Mouse (Mus musculus) heart, embryonic 11.5 days (tissue): Measurements from ENCODE around the gene Syk. TPM values are rescaled to one million over a fixed set of nuclear protein-coding genes. Genes with fewer than 3 reads are reported as not detected.

Source experiments
- ATAC-seq: fragments of 200-750 bp; cut with Nextera tagmentation; replicated peaks from 2 replicates; pipeline ENCODE4 v1.8.0; 2017; ENCODE audit warnings: moderate library complexity; ENCODE audit not compliant: insufficient number of reproducible peaks, low FRiP score, low TSS enrichment
- H3K27ac ChIP-seq: fragments of 300-500 bp; sonication (generic); 2 replicates; pipeline ENCODE4 v1.5.1; 2014; ENCODE audit warnings: mild to moderate bottlenecking, low read depth, low read length
- H3K27me3 ChIP-seq: fragments of 300-500 bp; sonication (generic); 2 replicates; pipeline ENCODE4 v1.6.1; 2014; ENCODE audit warnings: mild to moderate bottlenecking, low read length, mixed read lengths; ENCODE audit not compliant: control insufficient read depth, insufficient read depth
- H3K36me3 ChIP-seq: fragments of 300-500 bp; sonication (generic); 2 replicates; pipeline ENCODE4 v1.6.1; 2014; ENCODE audit warnings: mild to moderate bottlenecking, low read length, moderate library complexity, mixed read lengths; ENCODE audit not compliant: control insufficient read depth, insufficient read depth
- H3K4me1 ChIP-seq: fragments of 300-500 bp; sonication (generic); 2 replicates; pipeline ENCODE4 v1.6.1; 2014; ENCODE audit warnings: low read length; ENCODE audit not compliant: control insufficient read depth, insufficient read depth
- H3K4me2 ChIP-seq: fragments of 300-500 bp; sonication (generic); 2 replicates; pipeline ENCODE4 v1.6.1; 2014; ENCODE audit warnings: mild to moderate bottlenecking, moderate library complexity
- H3K4me3 ChIP-seq: fragments of 300-500 bp; sonication (generic); 2 replicates; pipeline ENCODE4 v1.5.1; 2014; ENCODE audit warnings: low read depth, low read length
- H3K9ac ChIP-seq: fragments of 300-500 bp; sonication (generic); 2 replicates; pipeline ENCODE4 v1.6.1; 2014; ENCODE audit warnings: mild to moderate bottlenecking, low read depth, low read length, moderate library complexity
- H3K9me3 ChIP-seq: fragments of 300-500 bp; sonication (generic); replicated peaks from 2 replicates; pipeline ENCODE4 v1.6.1; 2016; ENCODE audit warnings: low read length; ENCODE audit not compliant: control insufficient read depth
- WGBS: fragments of 180-500 bp; shearing (Covaris S2); extraction: QIAGEN DNeasy Blood & Tissue Kit; methylation state at CpG from one replicate; pipeline ENCODE4 v1.1.7; 2014; ENCODE audit not compliant: insufficient replicate concordance; 5-methylcytosine and 5-hydroxymethylcytosine counted together
- polyA plus RNA-seq: library from polyadenylated mRNA; unstranded; fragments of >200 nt; fragmentation: Nextera tagmentation; extraction: Ambion mirVana; gene quantifications from 2 replicates; pipeline ENCODE4 v1.2.1, GENCODE M21; 2014

The Syk gene
- 6.4 and 8.3 TPM in 2 replicates for polyA plus RNA-seq

DNA sequence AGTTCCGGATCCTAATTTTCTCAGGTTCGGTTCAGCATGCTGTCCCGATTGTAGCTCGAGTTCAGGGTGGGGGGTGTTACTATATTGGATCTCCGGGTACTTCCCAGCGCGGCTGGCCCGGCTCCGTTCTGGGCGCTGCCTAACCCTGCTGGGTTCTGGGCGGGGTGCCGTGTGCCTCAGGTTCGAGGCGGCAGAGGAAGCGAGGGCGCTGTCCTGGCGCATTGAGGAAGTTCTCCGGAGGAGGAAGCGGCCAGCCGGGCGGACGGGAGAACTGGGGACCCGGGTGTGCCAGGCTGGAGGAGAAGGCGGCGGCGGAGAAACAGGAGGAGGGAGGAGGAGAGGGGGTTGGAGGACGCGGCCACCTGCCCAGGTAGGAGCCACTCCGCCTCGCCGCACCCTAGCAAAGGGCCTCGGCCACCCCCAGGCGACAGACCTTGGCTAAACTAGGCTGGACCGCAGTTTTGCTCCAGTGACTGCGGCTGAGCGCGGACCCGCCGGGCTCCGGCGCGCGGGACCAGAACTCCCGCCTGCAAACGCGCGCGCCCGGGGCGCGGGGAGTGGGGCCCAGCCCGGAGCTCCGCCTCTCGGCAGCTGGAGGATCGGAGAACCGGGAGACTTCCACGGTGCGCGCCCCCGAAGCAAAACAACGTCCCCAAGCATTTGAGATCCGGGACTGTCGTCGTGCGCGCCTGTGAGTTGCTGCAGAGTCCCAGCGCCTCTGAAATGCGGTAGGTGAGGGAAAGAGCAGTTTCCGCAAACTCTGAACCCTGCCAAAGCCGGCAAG lies at the start of gene Syk:
Syk (plus strand) TSS at position 296 of the 784 bp plus-strand sequence.
- under 1% methylated on average over 69 of the region's 70 CpGs for WGBS
- Histone ChIP-seq H3K9me3 (no peaks in the 10 kb centered on the region), H3K27ac (peak within 1 kb of the TSS; percentile 57; the same call in 1 of the 2 replicates), H3K4me2 (peak within 1 kb of the TSS; percentile 81), H3K4me3 (peak within 1 kb of the TSS; percentile 69), H3K4me1 (0 out of 2 replicates have a peak, but pooled peaks cover 4% of the 10 kb centered on the region), H3K36me3 (no peaks in the 10 kb centered on the region), H3K9ac (peak within 1 kb of the TSS; percentile 79), H3K27me3 (no peaks in the 10 kb centered on the region)
- peak; percentile 53 for ATAC-seq

GRCm38 (mm10) chr13:52533644-52534043 lies 49.3 kb upstream of the Syk start:
- no peak for ATAC-seq
- 80% methylated on average over 5 of the region's 5 CpGs for WGBS
- H3K4me3 ChIP-seq, result no peak overlapping the region
- peaks cover 9% of the 10 kb centered on the region for H3K27me3 ChIP-seq
- no peak overlapping the region for H3K27ac ChIP-seq
- H3K4me1 ChIP-seq, result peaks cover 4% of the 10 kb centered on the region; the same call in 1 of the 2 replicates
- no peaks in the 10 kb centered on the region; the same call in 1 of the 2 replicates for H3K9me3 ChIP-seq
- no peaks in the 10 kb centered on the region for H3K36me3 ChIP-seq
- H3K4me2 ChIP-seq, result no peak overlapping the region
- H3K9ac ChIP-seq, result no peak overlapping the region

- Histone ChIP-seq H3K9ac (no peak overlapping the region), H3K4me1 (peaks cover 4% of the 10 kb centered on the region; the same call in 1 of the 2 replicates), H3K27ac (no peak overlapping the region), H3K9me3 (no peaks in the 10 kb centered on the region; the same call in 1 of the 2 replicates), H3K27me3 (no peaks in the 10 kb centered on the region; the same call in 1 of the 2 replicates), H3K4me2 (no peak overlapping the region), H3K36me3 (no peaks in the 10 kb centered on the region), H3K4me3 (no peak overlapping the region)
- 5% methylated on average over 4 of the region's 4 CpGs for WGBS
- ATAC-seq, result no peak
These were observed 47.4 kb upstream of the Syk start for GRCm38 (mm10) chr13:52535542-52535941.

DNA sequence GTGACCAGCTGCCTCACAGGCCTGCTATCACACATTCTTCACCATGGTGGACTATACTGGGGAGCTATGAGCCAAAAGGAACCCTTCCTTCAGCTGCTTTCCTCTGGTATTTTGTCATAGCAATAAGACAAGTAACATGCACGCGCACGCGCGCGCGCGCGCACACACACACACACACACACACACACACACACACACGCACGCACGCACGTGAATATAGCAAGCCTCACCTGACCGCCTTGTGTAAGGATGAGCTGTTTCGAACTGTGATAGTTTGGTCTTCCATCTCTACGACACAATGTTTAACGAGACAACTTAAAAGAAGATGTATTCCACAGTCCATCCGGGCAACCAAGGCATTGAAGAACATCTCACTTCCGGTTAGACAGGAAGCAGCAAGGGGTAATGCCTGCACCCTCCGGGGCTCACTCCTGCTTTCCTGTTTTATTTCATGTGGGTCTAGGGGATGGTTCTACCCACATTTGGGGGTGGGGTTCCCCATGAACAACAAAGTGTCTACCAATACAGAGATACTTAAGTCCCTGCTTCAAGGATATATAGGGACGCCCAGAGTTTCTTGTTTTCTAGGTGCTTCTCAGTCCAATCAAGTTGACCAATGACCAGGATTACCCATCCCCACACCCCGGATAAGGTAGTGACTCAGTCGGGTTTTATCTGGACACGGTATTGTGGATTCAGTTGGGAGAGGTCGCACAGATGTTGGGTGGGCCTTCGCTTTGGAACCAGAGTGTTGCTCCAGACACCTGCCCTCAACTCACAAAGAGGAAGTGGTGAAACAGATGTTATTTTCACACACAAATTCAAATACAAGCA lies 45.0 kb upstream of the Syk start:
- no peaks in the 10 kb centered on the region; the same call in 1 of the 2 replicates for H3K27me3 ChIP-seq
- H3K9me3 ChIP-seq, result no peaks in the 10 kb centered on the region
- no peak overlapping the region for H3K4me2 ChIP-seq
- peaks cover 4% of the 10 kb centered on the region; the same call in 1 of the 2 replicates for H3K4me1 ChIP-seq
- WGBS, result 91% methylated on average over 26 of the region's 26 CpGs
- no peak for ATAC-seq
- no peak overlapping the region for H3K4me3 ChIP-seq
- no peak overlapping the region for H3K9ac ChIP-seq
- no peak overlapping the region for H3K27ac ChIP-seq
- H3K36me3 ChIP-seq, result no peaks in the 10 kb centered on the region

DNA sequence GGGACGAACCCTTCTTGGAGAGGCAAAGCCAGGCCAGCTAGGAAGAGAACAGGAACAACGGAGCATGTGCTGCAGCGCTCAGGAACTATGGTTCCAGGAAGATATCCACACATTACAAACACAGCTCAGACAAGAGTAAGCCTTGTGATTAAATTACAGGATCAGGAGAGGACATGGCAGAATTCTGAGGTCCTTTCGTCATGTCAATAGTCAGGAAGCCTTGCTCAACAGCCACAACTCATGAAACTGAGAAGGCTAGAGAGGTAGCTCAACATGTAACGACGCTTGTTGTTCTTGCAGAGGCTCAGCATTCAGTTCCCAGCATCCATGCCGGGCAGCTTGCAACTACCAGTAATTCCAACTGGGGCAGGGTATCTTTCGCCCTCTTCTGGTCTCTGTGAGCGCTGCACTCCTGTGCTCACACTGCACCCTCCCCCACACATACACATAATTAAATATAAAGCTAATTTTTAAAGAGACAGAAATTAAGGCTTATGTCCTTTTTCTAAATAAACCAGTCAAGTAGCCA lies 44.3 kb upstream of the Syk start:
- H3K4me1 ChIP-seq, result peaks cover 4% of the 10 kb centered on the region; the same call in 1 of the 2 replicates
- H3K36me3 ChIP-seq, result no peaks in the 10 kb centered on the region
- H3K4me3 ChIP-seq, result no peak overlapping the region
- no peaks in the 10 kb centered on the region; the same call in 1 of the 2 replicates for H3K27me3 ChIP-seq
- 85% methylated on average over 9 of the region's 9 CpGs for WGBS
- H3K9ac ChIP-seq, result no peak overlapping the region
- H3K4me2 ChIP-seq, result no peak overlapping the region
- ATAC-seq, result no peak
- H3K9me3 ChIP-seq, result no peaks in the 10 kb centered on the region
- no peak overlapping the region for H3K27ac ChIP-seq

DNA sequence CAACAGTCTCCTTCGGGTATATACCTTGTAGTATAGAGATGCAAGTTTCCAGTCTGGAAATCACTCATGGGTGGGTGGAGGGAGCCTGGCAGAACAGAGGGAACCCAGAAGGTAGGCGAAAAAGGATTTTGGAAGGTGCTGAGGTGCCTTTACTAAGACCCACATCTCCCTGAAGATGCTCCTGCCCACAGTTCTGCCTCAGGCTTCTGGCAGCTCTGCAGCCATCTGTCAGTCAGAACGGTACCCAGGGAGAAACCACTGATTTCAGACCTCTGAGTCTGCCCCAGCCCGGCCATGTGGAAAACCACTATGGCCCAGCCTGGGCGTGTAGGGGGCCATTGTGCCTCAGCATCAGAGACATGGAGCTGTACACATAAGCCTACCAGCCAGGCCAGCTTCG lies 43.5 kb upstream of the Syk start:
- no peak for ATAC-seq
- Histone ChIP-seq H3K36me3 (no peaks in the 10 kb centered on the region), H3K27me3 (no peaks in the 10 kb centered on the region; the same call in 1 of the 2 replicates), H3K9ac (no peak overlapping the region), H3K9me3 (no peaks in the 10 kb centered on the region), H3K27ac (no peak overlapping the region), H3K4me1 (peaks cover 4% of the 10 kb centered on the region; the same call in 1 of the 2 replicates), H3K4me3 (no peak overlapping the region), H3K4me2 (no peak overlapping the region)
- WGBS, result 76% methylated on average over 6 of the region's 6 CpGs

DNA sequence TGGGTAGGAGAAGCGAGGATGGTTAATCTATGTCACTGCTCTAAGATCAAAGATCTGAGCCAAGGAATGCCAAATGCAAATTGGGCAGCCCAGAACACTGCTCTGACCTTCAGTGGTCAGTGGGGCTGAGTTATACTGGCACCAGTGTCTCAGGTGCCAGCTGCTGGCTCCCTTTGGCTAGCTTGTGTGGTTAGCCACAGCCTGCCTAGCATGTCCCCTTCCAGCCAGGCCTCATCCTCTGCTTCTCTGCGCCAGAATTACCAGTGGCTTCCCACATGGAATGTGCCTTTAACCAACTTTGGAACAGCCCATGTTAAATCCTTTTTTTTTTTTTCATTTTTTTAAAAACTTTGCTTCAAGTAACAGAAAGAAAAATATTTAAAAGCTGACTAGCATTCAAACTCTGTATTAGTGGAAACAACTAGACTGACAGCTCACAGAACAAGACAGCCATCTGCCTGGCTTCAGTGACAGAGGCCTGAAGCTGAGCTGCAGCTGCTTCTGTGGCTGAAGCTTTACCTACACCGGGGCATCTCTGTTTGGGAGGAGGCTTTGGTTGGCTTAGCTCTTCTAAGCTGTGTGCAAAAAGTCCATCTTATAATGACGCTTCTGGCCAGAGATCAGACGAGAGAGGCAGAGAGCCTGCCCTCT lies 41.5 kb upstream of the Syk start:
- Histone ChIP-seq H3K9me3 (no peaks in the 10 kb centered on the region), H3K36me3 (no peaks in the 10 kb centered on the region), H3K27ac (no peak overlapping the region), H3K4me2 (no peak overlapping the region), H3K4me3 (no peak overlapping the region), H3K4me1 (no peaks in the 10 kb centered on the region), H3K27me3 (no peaks in the 10 kb centered on the region), H3K9ac (no peak overlapping the region)
- WGBS, result 75% methylated on average over 5 of the region's 5 CpGs
- no peak for ATAC-seq

GRCm38 (mm10) chr13:52542036-52542526 lies 40.9 kb upstream of the Syk start:
- H3K4me3 ChIP-seq, result no peak overlapping the region
- no peak for ATAC-seq

More at GRCm38 (mm10) chr13:52542036-52542526, 40.9 kb upstream of the Syk start:
- Histone ChIP-seq H3K9me3 (no peaks in the 10 kb centered on the region), H3K27me3 (no peaks in the 10 kb centered on the region), H3K9ac (no peak overlapping the region), H3K4me1 (no peaks in the 10 kb centered on the region), H3K4me2 (no peak overlapping the region), H3K27ac (no peak overlapping the region), H3K36me3 (no peaks in the 10 kb centered on the region)
- 69% methylated on average over 8 of the region's 8 CpGs for WGBS
